Mouse (Mus musculus) thymus, postnatal 14 days (tissue): Measurements from ENCODE around the gene Klhdc7b.
"Not testable (repeated sequence)": the region's sequence is repeated elsewhere in the genome, so short reads cannot be mapped to it uniquely, and the experiment has no call there.

Experiments used
- DNase-seq: peaks from one replicate; pipeline ENCODE4 v3.0.0; 2021

Gene Klhdc7b

GRCm38 (mm10) chr15:89429352-89430221, 44.9 kb downstream of the Klhdc7b start, which contains the start of the genes C730034F03Rik, Gm44502 and Chkb:
Gene C730034F03Rik, plus strand, starts transcription at chr15:89429589.
Gene Gm44502, minus strand, starts transcription at chr15:89429696.
Gene Chkb, minus strand, starts transcription at chr15:89429908.
- peak; percentile 94 for DNase-seq

DNA sequence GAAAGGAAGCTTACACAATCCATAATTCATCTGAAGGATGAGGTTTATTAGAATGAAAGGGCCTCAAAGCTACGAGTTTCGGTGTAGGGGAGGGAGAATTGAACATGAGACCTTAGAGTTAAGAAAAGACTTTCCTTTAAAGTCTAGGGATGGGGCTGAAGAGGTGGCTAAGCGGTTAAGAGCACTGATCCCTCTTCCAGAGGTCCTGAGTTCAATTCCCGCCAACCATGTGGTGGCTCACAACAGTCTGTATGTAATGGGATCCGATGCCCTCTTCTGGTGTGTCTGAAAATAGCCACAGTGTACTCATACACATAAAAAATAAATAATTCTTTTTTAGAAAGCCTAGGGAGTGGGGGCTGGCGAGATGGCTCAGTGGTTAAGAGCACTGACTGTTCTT, 45.6 kb downstream of the Klhdc7b start:
- peak; percentile 27 for DNase-seq

- not testable (repeated sequence) for DNase-seq
Measured at GRCm38 (mm10) chr15:89430771-89431170, 46.1 kb downstream of the Klhdc7b start.

- DNase-seq, result no peak
Measured at GRCm38 (mm10) chr15:89431271-89431670, 46.6 kb downstream of the Klhdc7b start.

DNA sequence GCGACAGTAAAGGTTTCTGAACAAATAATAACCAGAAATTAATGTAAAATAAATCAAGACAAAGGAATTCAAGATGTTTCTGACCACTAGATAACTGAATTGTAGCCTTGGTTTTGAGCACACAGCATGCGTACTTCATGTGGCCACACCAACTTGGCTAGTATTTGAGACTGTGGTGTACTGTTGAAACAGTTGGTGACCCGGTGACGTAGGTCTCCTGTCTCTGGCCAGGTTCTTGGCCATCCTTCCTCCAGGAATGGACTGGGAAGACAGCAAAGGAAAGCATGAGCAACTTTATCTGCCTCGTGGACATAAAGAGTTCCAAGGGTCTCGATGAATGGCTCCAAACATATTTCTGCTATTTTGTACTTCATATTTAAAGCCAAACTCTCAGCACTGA, 47.1 kb downstream of the Klhdc7b start:
- DNase-seq, result no peak

DNA sequence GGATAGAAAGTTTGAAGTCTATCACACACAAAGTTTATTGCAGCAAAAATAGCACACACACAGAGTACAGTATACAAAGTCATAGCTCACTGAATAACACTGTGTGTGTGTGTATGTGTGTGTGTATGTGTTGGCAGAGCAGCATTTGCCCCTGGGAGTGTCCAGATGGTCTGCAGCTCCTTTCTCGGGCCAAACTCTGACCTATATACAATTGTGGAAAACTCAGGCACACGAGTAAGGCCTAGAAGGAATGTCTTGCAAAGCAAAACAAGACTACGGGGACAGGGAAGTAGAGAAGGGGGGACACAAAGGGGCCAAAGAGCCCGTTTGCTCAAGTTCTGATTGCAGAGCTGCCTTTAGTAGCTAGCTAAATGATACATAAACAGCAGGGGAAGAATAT, 48.2 kb downstream of the Klhdc7b start:
- no peak for DNase-seq

DNA sequence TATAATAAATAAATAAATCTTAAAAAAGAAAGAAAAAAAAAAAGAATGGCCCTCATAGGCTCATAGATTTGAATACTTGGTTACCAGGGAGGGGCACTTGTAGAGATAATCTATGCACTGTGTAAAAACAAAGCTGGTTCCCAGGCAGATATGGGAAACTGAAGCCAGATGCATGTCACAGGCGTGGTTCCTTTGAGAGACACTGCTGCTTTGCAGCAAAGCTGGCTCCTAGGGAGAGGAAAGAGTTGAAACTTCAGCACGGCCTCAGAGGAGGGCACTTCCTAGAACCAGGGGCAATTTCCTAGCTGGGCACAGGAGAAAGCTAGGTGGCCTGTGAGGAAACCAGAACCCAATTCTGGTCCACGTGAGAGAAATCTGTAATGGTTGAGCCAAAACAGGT, 49.4 kb downstream of the Klhdc7b start:
- no peak for DNase-seq

DNA sequence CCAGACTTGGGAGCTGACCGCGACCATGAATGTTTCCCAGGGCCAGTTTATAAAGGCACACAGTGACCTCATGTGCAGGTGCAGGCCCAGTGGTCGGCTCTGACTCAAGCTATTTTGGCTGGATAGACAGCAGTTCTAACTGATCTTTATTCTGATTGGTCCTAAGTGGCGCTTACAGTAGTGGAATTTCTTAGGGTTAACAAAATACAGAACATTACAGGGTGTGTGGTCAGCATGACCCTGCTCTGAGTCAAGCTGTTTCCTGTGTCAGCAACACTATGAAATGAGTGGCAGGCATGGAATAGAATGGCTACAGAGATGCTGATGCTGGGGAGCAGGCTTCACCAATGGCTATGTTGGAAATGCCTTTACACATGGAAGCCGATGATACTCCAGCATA, 51.2 kb downstream of the Klhdc7b start:
- DNase-seq, result no peak
